Mouse (Mus musculus): ENCODE results near the gene Rcan2. TPM values are rescaled to one million over a fixed set of nuclear protein-coding genes. Genes with fewer than 3 reads are reported as not detected.

Gene Rcan2
- polyA plus RNA-seq, 1 experiment: 194 TPM

DNA sequence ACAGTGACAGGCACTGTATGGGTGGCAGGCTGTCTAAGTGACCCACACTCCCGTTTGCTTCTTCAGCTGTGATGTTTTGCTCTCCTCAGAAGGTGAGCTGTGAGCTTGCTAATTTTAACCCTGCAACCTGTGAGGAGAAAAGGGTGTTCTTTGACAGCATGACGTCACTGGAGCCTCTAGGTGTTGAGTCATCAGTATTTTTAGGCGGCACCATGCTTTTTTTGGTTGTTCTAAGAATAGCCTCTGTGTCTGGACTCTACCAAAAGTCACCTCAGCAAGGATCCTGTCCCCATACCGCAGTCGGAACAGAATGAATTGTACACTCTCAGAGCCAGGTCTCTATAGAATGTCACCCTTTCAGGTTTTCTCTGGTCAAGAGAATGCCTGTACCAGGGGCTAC, 54.0 kb downstream of the Rcan2 start:
- Histone ChIP-seq H3K4me1 (ENCODE audit: control insufficient read depth, insufficient read depth, low read length) (peaks cover 7% of the 10 kb centered on the region; the same call in 1 of the 2 replicates), H3K4me3 (ENCODE audit: insufficient read depth, low read length) (no peak overlapping the region), H3K27ac (ENCODE audit: insufficient read depth, low read length) (no peak overlapping the region)
- TF ChIP-seq POLR2A (IDR thresholded peaks at IDR 0.05; ENCODE audit: extremely low read depth, insufficient read depth, low read length): no peak
- TF ChIP-seq CTCF (IDR thresholded peaks at IDR 0.05; ENCODE audit: extremely low read depth, insufficient read depth, low read length): no peak

DNA sequence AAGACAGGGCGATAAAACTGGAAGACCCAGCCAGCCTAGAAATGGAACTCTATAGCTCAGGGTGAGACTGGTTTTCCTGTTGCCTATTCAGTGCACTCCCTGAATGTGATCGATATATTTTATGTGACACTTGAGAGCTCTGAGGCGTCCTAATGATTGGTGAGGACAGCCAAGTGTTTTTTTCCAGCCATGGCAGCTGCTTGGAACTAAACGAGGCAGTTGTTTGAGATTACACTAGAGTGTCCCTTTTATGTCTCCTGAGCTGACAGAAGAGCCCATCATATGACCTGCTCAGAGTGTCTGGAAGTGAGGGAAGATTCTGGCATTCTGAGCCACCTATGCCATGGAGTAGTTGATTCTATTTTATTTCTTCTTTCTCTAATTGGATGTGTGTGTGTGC, 54.9 kb downstream of the Rcan2 start:
- Histone ChIP-seq H3K4me1 (ENCODE audit: control insufficient read depth, insufficient read depth, low read length) (peaks cover 7% of the 10 kb centered on the region; the same call in 1 of the 2 replicates), H3K4me3 (ENCODE audit: insufficient read depth, low read length) (no peak overlapping the region), H3K27ac (ENCODE audit: insufficient read depth, low read length) (no peak overlapping the region)
- TF ChIP-seq POLR2A (IDR thresholded peaks at IDR 0.05; ENCODE audit: extremely low read depth, insufficient read depth, low read length) (no peak), CTCF (IDR thresholded peaks at IDR 0.05; ENCODE audit: extremely low read depth, insufficient read depth, low read length) (no peak)

DNA sequence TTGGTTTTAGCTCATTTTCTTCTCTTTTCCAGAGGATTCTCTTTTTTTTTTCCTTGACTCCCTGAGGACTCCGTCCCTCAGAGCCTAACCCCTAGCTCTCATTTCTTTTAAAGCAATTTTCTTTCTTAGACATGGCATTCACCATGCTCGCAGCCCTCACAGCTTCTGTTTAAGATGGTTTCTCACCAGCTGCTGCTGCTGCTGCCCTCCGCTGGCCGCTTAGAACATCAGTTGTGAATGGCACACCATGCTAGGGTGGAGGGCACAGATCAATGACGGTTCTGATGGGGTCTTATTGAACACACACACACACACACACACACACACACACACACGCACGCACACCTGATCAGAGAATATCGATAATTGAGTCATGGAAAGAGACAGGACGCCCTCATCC, 67.7 kb downstream of the Rcan2 start:
- TF ChIP-seq CTCF (IDR thresholded peaks at IDR 0.05; ENCODE audit: extremely low read depth, insufficient read depth, low read length) (no peak), POLR2A (IDR thresholded peaks at IDR 0.05; ENCODE audit: extremely low read depth, insufficient read depth, low read length) (no peak)

DNA sequence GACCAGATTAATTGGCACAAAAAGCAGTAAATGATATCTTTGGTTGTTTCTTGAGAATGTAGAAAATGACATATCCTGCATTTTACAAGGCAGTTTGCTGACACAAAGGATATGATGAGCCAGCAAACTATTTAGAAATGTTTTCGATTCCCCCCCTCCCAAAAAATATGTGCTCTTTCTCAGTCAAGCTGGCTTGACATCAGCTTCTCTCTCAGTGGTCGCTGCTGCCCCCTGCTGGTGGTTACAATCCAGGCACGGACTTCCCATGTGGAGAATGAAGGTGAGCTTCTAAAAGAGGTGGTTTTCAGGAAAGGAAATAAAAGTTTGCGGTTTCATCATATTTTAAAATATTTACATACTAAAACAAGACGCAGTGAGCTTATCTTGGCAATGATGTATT, 68.5 kb downstream of the Rcan2 start:
- H3K27ac ChIP-seq (ENCODE audit: insufficient read depth, low read length): no peak overlapping the region
- TF ChIP-seq POLR2A (IDR thresholded peaks at IDR 0.05; ENCODE audit: extremely low read depth, insufficient read depth, low read length) (no peak), CTCF (IDR thresholded peaks at IDR 0.05; ENCODE audit: extremely low read depth, insufficient read depth, low read length) (peak; percentile 84)
- no peaks in the 10 kb centered on the region for H3K4me1 ChIP-seq (ENCODE audit: control insufficient read depth, insufficient read depth, low read length)
- H3K4me3 ChIP-seq (ENCODE audit: insufficient read depth, low read length): no peak overlapping the region

More for the DNA sequence above, 67.7 kb downstream of the Rcan2 start:
- H3K4me3 ChIP-seq (ENCODE audit: insufficient read depth, low read length): no peak overlapping the region
- no peak overlapping the region for H3K27ac ChIP-seq (ENCODE audit: insufficient read depth, low read length)
- H3K4me1 ChIP-seq (ENCODE audit: control insufficient read depth, insufficient read depth, low read length): no peaks in the 10 kb centered on the region

DNA sequence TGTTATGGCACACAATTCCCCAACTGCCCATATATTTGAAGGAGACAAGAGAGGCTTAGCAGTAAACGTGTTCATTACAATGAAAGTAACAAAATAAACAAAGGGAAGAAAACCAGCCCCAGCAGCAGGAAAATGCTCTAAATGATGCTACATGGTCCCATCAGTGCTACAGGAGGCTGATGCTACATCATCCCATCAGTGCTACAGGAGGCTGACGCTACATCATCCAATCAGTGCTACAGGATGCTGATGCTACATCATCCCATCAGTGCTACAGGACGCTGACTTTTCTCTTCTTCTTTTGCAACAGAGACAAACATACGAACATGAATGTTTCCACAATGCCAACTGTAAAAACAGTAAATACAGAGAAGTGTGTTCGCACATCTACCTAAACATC, 73.3 kb downstream of the Rcan2 start:
- H3K4me1 ChIP-seq (ENCODE audit: control insufficient read depth, insufficient read depth, low read length): no peaks in the 10 kb centered on the region
- no peak overlapping the region for H3K4me3 ChIP-seq (ENCODE audit: insufficient read depth, low read length)
- TF ChIP-seq POLR2A (IDR thresholded peaks at IDR 0.05; ENCODE audit: extremely low read depth, insufficient read depth, low read length) (no peak), CTCF (IDR thresholded peaks at IDR 0.05; ENCODE audit: extremely low read depth, insufficient read depth, low read length) (no peak)
- H3K27ac ChIP-seq (ENCODE audit: insufficient read depth, low read length): no peak overlapping the region

- TF ChIP-seq CTCF (IDR thresholded peaks at IDR 0.05; ENCODE audit: extremely low read depth, insufficient read depth, low read length) (no peak), POLR2A (IDR thresholded peaks at IDR 0.05; ENCODE audit: extremely low read depth, insufficient read depth, low read length) (no peak)
- Histone ChIP-seq H3K4me1 (ENCODE audit: control insufficient read depth, insufficient read depth, low read length) (no peaks in the 10 kb centered on the region), H3K4me3 (ENCODE audit: insufficient read depth, low read length) (no peak overlapping the region), H3K27ac (ENCODE audit: insufficient read depth, low read length) (no peak overlapping the region)
These were observed 76.3 kb downstream of the Rcan2 start for GRCm38 (mm10) chr17:43877425-43877824.

DNA sequence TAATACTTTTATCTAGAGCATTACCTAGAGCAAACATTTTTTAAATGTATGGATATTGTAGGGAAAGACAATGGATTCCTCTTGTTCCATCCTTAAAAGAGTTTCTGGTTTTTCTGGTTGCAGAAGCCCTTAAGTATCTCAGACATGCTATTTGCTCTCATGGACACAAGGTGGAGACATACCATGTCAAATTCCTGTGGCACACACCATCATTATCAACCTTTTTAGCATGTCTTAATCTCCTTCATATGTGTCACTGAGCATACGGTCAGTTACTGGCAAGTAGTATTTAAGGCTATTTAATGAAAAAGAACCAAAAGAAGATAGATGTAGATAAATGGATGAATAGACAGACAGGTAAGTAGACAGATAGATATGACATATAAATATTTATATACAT, 81.9 kb downstream of the Rcan2 start:
- no peak overlapping the region for H3K4me3 ChIP-seq (ENCODE audit: insufficient read depth, low read length)
- H3K27ac ChIP-seq (ENCODE audit: insufficient read depth, low read length): no peak overlapping the region
- TF ChIP-seq POLR2A (IDR thresholded peaks at IDR 0.05; ENCODE audit: extremely low read depth, insufficient read depth, low read length) (no peak), CTCF (IDR thresholded peaks at IDR 0.05; ENCODE audit: extremely low read depth, insufficient read depth, low read length) (peak; percentile 52)
- H3K4me1 ChIP-seq (ENCODE audit: control insufficient read depth, insufficient read depth, low read length): no peaks in the 10 kb centered on the region

GRCm38 (mm10) chr17:43886262-43886661, 85.1 kb downstream of the Rcan2 start:
- TF ChIP-seq POLR2A (IDR thresholded peaks at IDR 0.05; ENCODE audit: extremely low read depth, insufficient read depth, low read length) (no peak), CTCF (IDR thresholded peaks at IDR 0.05; ENCODE audit: extremely low read depth, insufficient read depth, low read length) (no peak)
- Histone ChIP-seq H3K4me1 (ENCODE audit: control insufficient read depth, insufficient read depth, low read length) (no peaks in the 10 kb centered on the region), H3K4me3 (ENCODE audit: insufficient read depth, low read length) (no peak overlapping the region), H3K27ac (ENCODE audit: insufficient read depth, low read length) (no peak overlapping the region)

- H3K4me1 ChIP-seq (ENCODE audit: control insufficient read depth, insufficient read depth, low read length): no peaks in the 10 kb centered on the region
- H3K27ac ChIP-seq (ENCODE audit: insufficient read depth, low read length): no peak overlapping the region
- H3K4me3 ChIP-seq (ENCODE audit: insufficient read depth, low read length): no peak overlapping the region
- no peak for TF ChIP-seq CTCF (IDR thresholded peaks at IDR 0.05; ENCODE audit: extremely low read depth, insufficient read depth, low read length)
These were observed 86.8 kb downstream of the Rcan2 start for GRCm38 (mm10) chr17:43887931-43888330.

DNA sequence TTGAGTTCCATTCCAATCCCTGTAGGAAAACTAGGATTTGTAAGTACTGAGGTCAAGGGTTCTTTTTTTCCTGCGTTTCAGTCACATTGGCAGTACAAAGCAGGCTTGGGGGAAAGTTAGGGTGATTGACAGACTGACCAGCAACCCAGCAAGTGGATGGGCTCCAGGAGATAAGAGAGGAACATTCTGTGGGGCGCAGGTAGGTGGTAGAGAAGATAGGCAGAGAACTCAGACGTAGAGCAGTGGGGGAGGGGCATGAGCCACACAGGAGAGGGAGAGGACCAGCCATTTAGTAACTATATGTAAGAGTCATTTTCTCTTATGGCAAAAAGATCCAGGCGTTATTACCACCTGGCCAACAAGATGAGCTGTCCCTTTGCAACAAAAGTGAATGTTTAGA, 96.2 kb downstream of the Rcan2 start:
- no peak overlapping the region for H3K4me3 ChIP-seq (ENCODE audit: insufficient read depth, low read length)
- H3K4me1 ChIP-seq (ENCODE audit: control insufficient read depth, insufficient read depth, low read length): no peaks in the 10 kb centered on the region
- no peak overlapping the region for H3K27ac ChIP-seq (ENCODE audit: insufficient read depth, low read length)
- no peak for TF ChIP-seq POLR2A (IDR thresholded peaks at IDR 0.05; ENCODE audit: extremely low read depth, insufficient read depth, low read length)
- TF ChIP-seq CTCF (IDR thresholded peaks at IDR 0.05; ENCODE audit: extremely low read depth, insufficient read depth, low read length): no peak
